8 mouse cellular contexts compared by ENCODE assay signal in genomic region chr19:38223905-38224684, GRCm38 (mm10). TPM values are rescaled to one million over a fixed set of nuclear protein-coding genes. Genes with fewer than 3 reads are reported as not detected.
DNase-seq lines count a peak whose midpoint lies in the region; ATAC-seq and TF ChIP-seq lines count a peak whose summit lies in the region.

Gene Fra10ac1, minus strand, starts transcription at chr19:38224156.

- ATAC-seq in embryonic facial prominence, embryonic 15.5 days (ENCODE audit: insufficient number of reproducible peaks, low FRiP score, low TSS enrichment, low read depth), result peak; percentile 93
- ATAC-seq in kidney, embryonic 14.5 days (ENCODE audit: low FRiP score, low TSS enrichment), result peak; percentile 98
- ATAC-seq in monocyte, adult 5-6 weeks (replicated peaks; ENCODE audit: insufficient number of reproducible peaks, low FRiP score, low TSS enrichment, poor library complexity, severe bottlenecking), result peak; percentile 93

- TF ChIP-seq POLR2A in bone marrow, adult 2 months (IDR thresholded peaks at IDR 0.05; ENCODE audit: borderline replicate concordance, control insufficient read depth, low read depth, low read length), result peak; percentile 53; the same call in 1 of the 2 replicates

- H3K4me1 ChIP-seq in bone marrow, adult 2 months (ENCODE audit: control insufficient read depth, insufficient read depth, low read length), result no peaks in the 10 kb centered on the region; the same call in 1 of the 2 replicates
- H3K4me1 ChIP-seq in embryonic facial prominence, embryonic 15.5 days, result peaks cover 6% of the 10 kb centered on the region; the same call in 1 of the 2 replicates
- peaks cover 6% of the 10 kb centered on the region; the same call in 1 of the 2 replicates for H3K4me1 ChIP-seq in kidney, embryonic 14.5 days (ENCODE audit: control insufficient read depth, insufficient read depth, low read length)

- peak within 1 kb of the TSS; percentile 67 for H3K27ac ChIP-seq in bone marrow, adult 2 months (ENCODE audit: control insufficient read depth, insufficient read depth, low read depth, low read length, poor library complexity)
- H3K27ac ChIP-seq in embryonic facial prominence, embryonic 15.5 days (replicated peaks), result peak within 1 kb of the TSS; percentile 87
- H3K27ac ChIP-seq in kidney, embryonic 14.5 days (ENCODE audit: low read depth, low read length), result peak within 1 kb of the TSS; percentile 64

- peak; percentile 84 for DNase-seq in 416B (ENCODE audit: low read depth)
- DNase-seq in heart, adult 9 months (ENCODE audit: low spot score in 2 of 2), result peak; percentile 83 to 86
- DNase-seq in liver, result peak; percentile 88
- DNase-seq in spleen, postnatal 4 days (ENCODE audit: low spot score in 2 of 2), result peak; percentile 84 to 93

- H3K27me3 ChIP-seq in embryonic facial prominence, embryonic 15.5 days, result no peaks in the 10 kb centered on the region
- H3K27me3 ChIP-seq in kidney, embryonic 14.5 days (ENCODE audit: control insufficient read depth, insufficient read depth, low read length), result no peaks in the 10 kb centered on the region

- no peaks in the 10 kb centered on the region for H3K36me3 ChIP-seq in embryonic facial prominence, embryonic 15.5 days
- H3K36me3 ChIP-seq in kidney, embryonic 14.5 days (ENCODE audit: control insufficient read depth, insufficient read depth, low read length), result 0 out of 2 replicates have a peak, but pooled peaks cover 3% of the 10 kb centered on the region

- no peaks in the 10 kb centered on the region for H3K9me3 ChIP-seq in embryonic facial prominence, embryonic 15.5 days (replicated peaks)
- H3K9me3 ChIP-seq in kidney, embryonic 14.5 days (ENCODE audit: control insufficient read depth, low read length), result no peaks in the 10 kb centered on the region

- H3K4me3 ChIP-seq in bone marrow, adult 2 months (replicated peaks; ENCODE audit: control insufficient read depth, low read depth, low read length), result peak within 1 kb of the TSS; percentile 82
- H3K4me3 ChIP-seq in embryonic facial prominence, embryonic 15.5 days (replicated peaks), result peak within 1 kb of the TSS; percentile 70
- H3K4me3 ChIP-seq in kidney, embryonic 14.5 days (ENCODE audit: low read length), result peak within 1 kb of the TSS; percentile 63

- peak; percentile 13; the same call in 1 of the 2 replicates for TF ChIP-seq CTCF in bone marrow, adult 2 months (IDR thresholded peaks at IDR 0.05; ENCODE audit: control insufficient read depth, insufficient read depth, low read length)

- 2% methylated on average over 49 of the region's 49 CpGs for WGBS in bone marrow, adult 2 months
- under 1% methylated on average over 49 of the region's 49 CpGs for WGBS in embryonic facial prominence, embryonic 15.5 days
- WGBS in kidney, embryonic 14.5 days, result under 1% methylated on average over 44 of the region's 49 CpGs

- H3K9ac ChIP-seq in embryonic facial prominence, embryonic 15.5 days, result peak within 1 kb of the TSS; percentile 64
- peak within 1 kb of the TSS; percentile 67 for H3K9ac ChIP-seq in kidney, embryonic 14.5 days (ENCODE audit: low read depth, low read length)

- peak within 1 kb of the TSS; percentile 73 for H3K4me2 ChIP-seq in embryonic facial prominence, embryonic 15.5 days (replicated peaks)
- H3K4me2 ChIP-seq in kidney, embryonic 14.5 days (replicated peaks; ENCODE audit: low read depth, low read length), result peak within 1 kb of the TSS; percentile 65

RNA-seq across cellular contexts. Expression of gene Fra10ac1, which starts in this region (rescaled TPM):
- polyA plus RNA-seq in bone marrow, adult 2 months (2011; ENCODE audit: insufficient read depth, insufficient read length, low replicate concordance, missing spikeins), result 11.9 and 17.8 TPM in 2 replicates
- 34.5 and 35.4 TPM in 2 replicates for polyA plus RNA-seq in embryonic facial prominence, embryonic 15.5 days (2015; fragmentation: Nextera tagmentation; extraction: Ambion mirVana)
- polyA plus RNA-seq in kidney, embryonic 14.5 days (2014; fragmentation: Nextera tagmentation; extraction: Ambion mirVana), result 36.2 and 42.7 TPM in 2 replicates
- total RNA-seq in monocyte, adult 5-6 weeks (2017), result 21.3 to 28.9 TPM (median 22.3 TPM) in 3 replicates

Comparison
In these comparisons a context has a peak if more than half of its experiments do, and no peak if none do; other contexts are left out.
1. Peak in every context shown above with its lines: DNase-seq, ATAC-seq, H3K4me3 ChIP-seq and H3K27ac ChIP-seq.